Mouse (Mus musculus) embryonic fibroblast, embryonic 13.5 days (primary cell): ENCODE data around the gene App.

Experiments
- CTCF ChIP-seq: IDR thresholded peaks from 2 replicates; pipeline ENCODE4 v1.5.1; 2011; ENCODE audit warnings: mild to moderate bottlenecking, control low read depth, low read length, moderate library complexity, borderline replicate concordance; ENCODE audit not compliant: insufficient read depth
- POLR2A ChIP-seq: IDR thresholded peaks from 2 replicates; pipeline ENCODE4 v1.6.1; 2011; ENCODE audit warnings: low read depth, mild to moderate bottlenecking, control low read depth, low read length, moderate library complexity

DNA sequence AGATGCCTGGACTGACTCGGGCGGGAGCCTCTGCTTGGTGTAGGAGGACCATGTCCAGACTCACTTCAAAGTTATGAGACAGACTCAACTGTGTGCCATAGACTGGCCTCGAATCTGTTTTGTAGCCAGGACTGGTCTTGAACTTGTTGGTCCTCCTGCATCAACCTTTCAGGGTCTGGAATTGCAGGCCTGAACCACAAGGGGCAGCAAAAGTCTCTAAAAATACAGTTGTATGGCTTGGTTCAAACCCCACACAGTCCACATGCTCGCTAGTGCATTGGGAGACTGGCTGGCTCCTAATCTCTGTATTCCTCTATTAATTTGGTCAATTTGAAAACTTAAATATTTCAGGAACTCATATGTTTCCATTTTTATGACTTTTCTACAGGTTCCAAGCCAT lies 270.6 kb downstream of the App start:
- TF ChIP-seq CTCF: no peak
- no peak for TF ChIP-seq POLR2A
